Mouse (Mus musculus) T-cell, adult 2 months (primary cell): ENCODE results near the gene Morn1.
A peak's percentile ranks its signal among the peaks of the same experiment; 100 is the strongest.
"Not testable (repeated sequence)": the region's sequence is repeated elsewhere in the genome, so short reads cannot be mapped to it uniquely, and the experiment has no call there.

Experiments
- DNase-seq: peaks from one replicate; pipeline ENCODE4 v3.0.0; 2022; ENCODE audit warnings: low spot score

The Morn1 gene

DNA sequence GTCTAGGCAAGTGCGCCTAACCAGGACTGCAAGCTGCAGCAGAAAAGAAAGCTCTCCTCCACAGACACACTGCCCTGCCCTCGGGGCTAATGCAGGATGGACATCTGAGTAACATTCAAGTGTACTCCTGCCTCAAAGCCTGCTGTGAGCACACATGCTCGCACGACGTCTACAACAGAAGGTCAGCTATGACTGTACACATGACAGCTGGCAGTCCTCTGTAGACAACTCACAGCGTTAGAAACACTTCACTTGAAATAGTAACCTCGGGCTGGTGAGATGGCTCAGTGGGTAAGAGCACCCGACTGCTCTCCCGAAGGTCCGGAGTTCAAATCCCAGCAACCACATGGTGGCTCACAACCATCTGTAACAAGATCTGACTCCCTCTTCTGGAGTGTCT, 7.6 kb upstream of the Morn1 start:
- DNase-seq, result not testable (repeated sequence)

- DNase-seq, result no peak
These were observed 6.7 kb upstream of the Morn1 start for GRCm38 (mm10) chr4:155079666-155080065.

- DNase-seq, result no peak
These were observed 2.8 kb upstream of the Morn1 start for GRCm38 (mm10) chr4:155083553-155083952.

DNA sequence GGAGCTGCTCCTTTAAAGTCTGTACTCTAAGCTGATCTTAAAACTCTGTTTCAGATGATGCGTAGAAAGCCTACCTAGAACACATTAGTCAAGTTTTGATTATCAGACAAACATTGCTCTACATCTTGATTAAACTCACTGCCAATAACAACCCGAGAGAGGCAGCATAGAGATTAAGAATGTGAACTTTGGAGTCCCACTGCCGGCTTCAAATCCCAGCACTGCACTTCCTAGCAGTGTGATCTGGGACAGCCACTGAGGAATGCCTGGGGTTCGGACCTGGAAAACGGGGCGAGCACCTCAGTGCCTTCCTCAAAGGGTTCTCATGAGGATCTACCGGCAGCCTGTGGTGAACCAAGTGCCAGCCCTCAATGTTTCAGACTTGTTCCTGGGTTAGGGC, 2.0 kb upstream of the Morn1 start:
- no peak for DNase-seq

DNA sequence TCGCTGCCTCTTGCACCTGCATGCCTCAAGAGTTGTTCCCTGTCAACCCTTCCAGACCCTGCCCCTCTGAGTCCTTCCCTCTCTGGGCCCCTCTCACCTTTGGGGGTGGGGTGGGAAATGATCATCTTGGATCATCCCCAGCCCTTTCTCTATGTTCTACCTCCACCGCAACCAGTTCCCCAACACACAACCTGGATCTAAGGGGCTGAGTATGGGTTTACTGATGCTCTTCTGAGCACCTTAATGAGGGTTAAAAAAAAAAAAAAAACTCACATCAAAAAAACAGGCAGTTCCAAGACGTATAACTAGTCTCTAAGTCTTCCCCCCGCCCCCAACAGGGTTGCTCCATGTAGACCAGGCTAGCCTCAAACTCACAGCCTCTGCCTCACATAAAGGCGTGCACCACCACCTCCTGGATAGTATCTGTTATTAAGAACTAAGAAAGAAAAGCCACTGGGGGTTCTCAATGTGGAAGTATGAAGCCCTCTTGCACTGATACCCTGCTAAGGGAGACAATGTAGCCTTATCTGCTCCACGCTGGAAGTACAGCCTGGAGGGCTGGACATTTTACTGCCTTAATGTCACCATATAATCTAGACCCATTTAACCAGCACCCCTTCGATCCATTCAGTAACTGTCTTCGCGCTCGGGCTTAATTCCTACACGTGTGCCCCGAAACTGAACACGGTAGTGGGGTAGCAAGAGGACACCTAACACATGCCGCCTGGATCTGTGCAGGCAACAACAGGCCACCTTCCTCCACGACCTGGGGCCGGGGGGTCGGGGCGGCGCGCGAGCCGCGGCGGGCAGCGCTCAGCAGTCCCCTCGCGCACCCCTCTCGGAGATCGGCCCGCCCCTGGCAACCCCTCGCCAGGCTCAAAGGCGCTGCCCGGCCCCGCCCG, 920 bp upstream of the Morn1 start:
- DNase-seq, result no peak

GRCm38 (mm10) chr4:155089241-155089640, 2.9 kb downstream of the Morn1 start:
- DNase-seq, result no peak

- no peak for DNase-seq
These were observed 3.8 kb downstream of the Morn1 start for GRCm38 (mm10) chr4:155090147-155090546.

DNA sequence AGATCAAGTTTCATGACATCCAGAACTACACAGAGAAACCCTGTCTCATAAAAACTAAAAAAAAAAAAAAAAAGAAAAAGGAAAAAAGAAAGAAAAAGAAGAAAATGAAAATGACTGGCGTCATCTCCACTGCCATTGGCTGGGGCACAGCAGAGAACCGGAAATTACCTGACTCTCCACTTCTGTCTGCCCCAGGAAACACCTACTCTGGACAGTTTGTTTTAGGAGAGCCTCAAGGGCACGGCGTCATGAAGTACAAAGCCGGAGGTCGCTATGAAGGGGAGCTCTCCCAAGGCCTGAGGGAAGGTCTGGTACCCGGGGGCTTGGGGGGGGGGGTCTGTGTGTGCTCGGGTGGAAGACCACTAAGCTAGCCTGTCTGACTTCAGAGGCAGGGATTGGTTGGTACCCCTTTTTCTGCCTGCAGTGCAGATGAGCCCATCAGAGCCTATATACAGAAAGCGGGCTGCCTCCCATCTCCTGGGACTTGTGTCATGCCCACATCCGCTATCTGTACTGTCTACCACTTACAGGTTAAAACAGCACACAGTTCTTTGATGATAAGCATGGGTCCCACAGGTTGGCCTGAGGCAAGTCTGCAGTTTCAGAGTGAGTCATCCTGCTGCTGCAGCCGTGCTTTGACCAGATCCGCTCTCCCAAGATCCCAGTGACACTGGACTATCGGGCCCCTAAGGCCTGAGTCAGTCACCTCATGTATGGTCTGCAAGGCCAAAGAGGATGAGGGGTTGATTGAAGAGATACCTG, 4.5 kb downstream of the Morn1 start:
- DNase-seq, result no peak

DNA sequence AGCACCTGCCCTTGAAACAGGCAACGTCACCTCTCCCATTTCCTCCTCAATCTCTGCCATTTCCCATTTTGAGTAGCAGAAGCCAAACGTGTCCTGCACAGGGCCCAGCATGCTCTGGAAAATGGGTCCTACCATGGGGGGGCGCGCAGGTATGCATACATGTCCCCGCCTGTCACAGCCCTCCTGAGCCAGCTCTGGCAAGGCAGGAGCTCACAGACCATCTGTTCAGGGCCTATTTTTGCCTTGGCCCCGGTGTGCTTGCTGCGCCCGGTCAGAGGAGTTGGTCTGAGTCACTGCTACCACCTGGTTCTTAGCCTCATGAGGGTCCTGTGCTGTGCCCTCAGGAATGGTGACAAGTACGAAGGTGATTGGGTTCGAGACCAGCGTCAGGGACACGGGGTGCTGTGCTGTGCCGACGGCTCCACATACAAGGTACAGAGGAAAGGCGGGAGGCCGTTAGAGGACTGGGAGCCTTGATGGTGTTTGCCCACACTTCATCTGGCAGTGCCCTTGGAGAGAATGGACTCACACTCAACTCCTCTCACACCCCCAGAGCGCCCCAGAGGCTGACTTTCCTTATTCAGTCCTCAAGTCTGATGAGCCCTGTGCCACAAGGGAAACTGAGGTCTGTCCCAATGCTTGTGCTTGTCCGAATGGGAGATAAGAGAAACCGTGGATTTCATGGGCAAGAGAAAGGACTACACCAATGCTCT, 6.5 kb downstream of the Morn1 start:
- DNase-seq, result no peak

DNA sequence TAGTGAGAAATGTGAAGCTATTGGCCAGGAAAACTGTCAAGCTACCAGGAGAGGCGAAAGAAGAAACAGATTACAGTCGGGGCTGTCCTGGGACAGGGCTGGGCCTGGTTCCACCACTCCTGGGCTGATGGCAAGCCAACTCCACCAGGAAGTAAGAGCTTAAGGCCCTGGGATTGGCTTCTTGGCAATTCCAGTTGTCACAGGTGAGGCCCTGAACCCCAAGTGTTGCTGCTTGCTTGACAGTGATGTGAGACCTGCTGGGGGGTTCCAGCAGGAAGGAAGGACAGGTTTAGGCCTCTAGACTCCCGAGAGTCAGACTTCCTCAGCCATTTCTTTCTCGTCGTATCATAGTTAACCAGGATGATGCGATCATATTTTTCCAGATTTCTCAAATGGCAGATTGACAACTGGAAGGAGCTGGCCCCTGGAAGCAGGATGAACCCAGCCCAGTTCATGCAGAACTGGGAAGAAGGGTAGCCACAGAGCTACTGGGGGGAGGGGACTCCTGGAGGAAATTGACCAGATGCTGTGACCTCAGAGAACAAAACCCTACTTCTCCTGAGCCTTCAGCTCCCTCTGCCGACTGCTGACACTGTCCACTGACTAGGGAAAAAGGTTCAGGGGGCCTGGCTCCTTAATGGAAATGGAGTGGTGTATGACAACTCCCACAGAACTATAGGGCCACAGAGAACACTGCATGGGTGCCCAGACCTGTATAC, 7.2 kb downstream of the Morn1 start:
- no peak for DNase-seq

DNA sequence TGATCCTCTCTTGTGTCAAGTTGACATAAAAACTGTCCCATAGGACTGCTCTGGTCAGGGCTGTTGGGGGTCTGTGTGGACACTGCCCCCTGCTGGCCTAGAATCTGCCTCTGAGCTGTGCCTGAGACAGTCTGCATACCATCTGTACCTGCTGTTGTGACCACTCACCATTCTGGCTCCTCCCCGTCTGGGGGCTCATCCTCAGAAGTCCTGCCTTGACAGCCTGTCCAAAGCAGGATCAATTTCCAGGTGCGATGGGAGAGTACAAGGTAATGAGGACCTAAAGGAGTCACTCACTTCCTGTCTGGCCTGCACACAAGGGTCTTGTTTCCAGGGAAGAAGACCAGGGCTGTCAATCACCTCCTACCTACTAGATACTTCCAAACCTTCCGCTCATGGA, 8.2 kb downstream of the Morn1 start:
- peak; percentile 41 for DNase-seq

DNA sequence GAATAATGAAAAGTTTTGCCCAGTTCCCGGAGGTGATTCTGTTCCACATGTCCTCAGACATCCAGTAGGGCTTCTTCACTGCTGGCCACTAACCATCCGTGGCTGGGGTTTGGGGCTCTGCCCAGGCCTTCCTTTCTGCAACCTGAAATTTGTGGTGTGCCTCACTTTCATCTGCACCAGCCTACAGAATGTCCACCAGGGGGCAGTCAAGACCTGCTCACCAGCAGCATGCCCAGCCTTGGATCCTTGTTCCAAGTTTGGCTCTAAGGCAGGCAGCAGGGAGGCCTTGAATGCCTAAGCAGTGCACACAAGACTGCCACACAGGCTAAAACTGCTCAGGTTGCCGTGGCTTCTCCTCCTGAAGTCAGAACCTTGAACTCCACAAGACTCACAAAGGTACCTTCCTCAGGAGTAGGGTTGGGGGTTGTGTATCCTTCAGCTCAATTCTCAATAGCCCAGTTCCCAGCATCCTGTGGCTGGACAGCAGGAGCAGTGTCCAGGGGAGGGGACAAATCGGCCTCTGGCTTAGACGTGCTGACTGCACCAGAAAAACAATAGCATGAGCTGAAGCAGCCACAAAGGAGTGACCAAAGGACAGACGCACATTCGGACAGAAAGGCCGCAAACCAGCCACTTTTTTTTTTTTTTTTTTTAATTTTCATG, 9.0 kb downstream of the Morn1 start:
- peak; percentile 84 for DNase-seq

- no peak for DNase-seq
These were observed 9.6 kb downstream of the Morn1 start for GRCm38 (mm10) chr4:155095967-155096366.

- DNase-seq, result no peak
These were observed 11.1 kb downstream of the Morn1 start for GRCm38 (mm10) chr4:155097452-155097851.

GRCm38 (mm10) chr4:155098572-155098971, 12.2 kb downstream of the Morn1 start:
- no peak for DNase-seq

DNA sequence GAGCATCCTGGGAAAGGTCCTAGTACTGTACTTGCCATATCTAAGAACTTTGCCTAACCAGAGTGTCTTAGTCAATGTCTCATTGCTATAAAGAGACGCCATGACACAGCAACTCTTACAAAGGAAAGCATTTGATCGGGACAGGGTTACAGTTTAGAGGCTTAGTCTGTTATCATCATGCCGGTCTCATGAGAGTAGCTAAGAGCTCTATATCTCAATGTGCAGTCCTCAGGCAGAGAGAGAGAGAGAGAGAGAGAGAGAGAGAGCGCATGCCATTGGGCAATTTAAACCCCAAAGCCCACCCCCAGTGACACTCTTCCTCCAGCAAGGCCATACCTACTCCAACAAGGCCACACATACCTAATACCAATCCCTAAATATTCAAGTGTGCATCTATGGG, 21.5 kb downstream of the Morn1 start:
- DNase-seq, result no peak

- DNase-seq, result no peak
These were observed 23.1 kb downstream of the Morn1 start for GRCm38 (mm10) chr4:155109471-155109870.

- no peak for DNase-seq
These were observed 27.5 kb downstream of the Morn1 start for GRCm38 (mm10) chr4:155113766-155114410.

GRCm38 (mm10) chr4:155116607-155117006, 30.2 kb downstream of the Morn1 start:
- DNase-seq, result no peak

GRCm38 (mm10) chr4:155117396-155117978, 31.1 kb downstream of the Morn1 start:
- DNase-seq, result no peak
